Mouse (Mus musculus) E14TG2a.4 (cell line): ENCODE data around the gene Zbtb24.

Experiments used
- CTCF ChIP-seq: conservative IDR thresholded peaks from 2 replicates; pipeline ENCODE4 v1.5.1; 2014; ENCODE audit warnings: low read length
- NANOG ChIP-seq: IDR thresholded peaks from 2 replicates; pipeline ENCODE4 v1.6.1; 2014; ENCODE audit warnings: borderline replicate concordance, low read length, mixed read lengths

DNA sequence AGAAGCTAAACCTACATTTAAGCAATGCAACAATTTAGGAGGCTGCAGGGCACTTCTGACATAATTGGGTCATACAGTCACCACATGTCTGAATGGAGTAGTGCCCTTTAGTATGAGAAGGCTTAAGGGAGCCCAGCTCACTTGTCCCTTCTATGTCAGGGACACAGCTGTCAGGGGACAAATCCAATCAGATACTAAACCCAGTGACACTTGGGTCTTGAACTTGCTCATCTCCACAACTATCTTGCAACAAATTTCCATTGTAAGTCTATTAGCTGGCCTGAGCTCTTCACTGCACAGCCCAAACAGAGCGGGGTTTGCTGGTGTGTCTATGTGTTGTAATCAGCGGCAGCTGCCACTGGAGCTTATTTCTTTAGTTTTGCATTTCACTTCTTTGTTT lies 26.5 kb upstream of the Zbtb24 start:
- no peak for TF ChIP-seq CTCF
- no peak for TF ChIP-seq NANOG
